Mouse (Mus musculus): ENCODE results near the gene Tnip3. TPM values are rescaled to one million over a fixed set of nuclear protein-coding genes. Genes with fewer than 3 reads are reported as not detected.

Tnip3 gene
- polyA plus RNA-seq, 1 experiment from 2014 or later: 0.08 TPM

- no peak for ATAC-seq (ENCODE audit: low read depth)
- Histone ChIP-seq H3K9me3 (ENCODE audit: control insufficient read depth, low read length) (no peaks in the 10 kb centered on the region), H3K27ac (ENCODE audit: low read depth, low read length) (no peak overlapping the region), H3K4me2 (ENCODE audit: low read depth, low read length) (no peak overlapping the region), H3K27me3 (ENCODE audit: control insufficient read depth, insufficient read depth, low read length) (no peaks in the 10 kb centered on the region), H3K9ac (replicated peaks; ENCODE audit: low read depth, low read length) (no peak overlapping the region), H3K4me1 (ENCODE audit: control insufficient read depth, insufficient read depth, low read length) (no peaks in the 10 kb centered on the region), H3K36me3 (ENCODE audit: control insufficient read depth, insufficient read depth, low read length) (no peaks in the 10 kb centered on the region), H3K4me3 (ENCODE audit: low read depth, low read length) (no peak overlapping the region)
Measured at GRCm38 (mm10) chr6:65621260-65621659, 96.1 kb downstream of the Tnip3 start.

- H3K4me3 ChIP-seq (ENCODE audit: low read depth, low read length): no peak overlapping the region
- H3K9ac ChIP-seq (replicated peaks; ENCODE audit: low read depth, low read length): no peak overlapping the region
- no peaks in the 10 kb centered on the region for H3K36me3 ChIP-seq (ENCODE audit: control insufficient read depth, insufficient read depth, low read length)
- no peak overlapping the region for H3K4me2 ChIP-seq (ENCODE audit: low read depth, low read length)
- no peaks in the 10 kb centered on the region for H3K27me3 ChIP-seq (ENCODE audit: control insufficient read depth, insufficient read depth, low read length)
- no peaks in the 10 kb centered on the region for H3K9me3 ChIP-seq (ENCODE audit: control insufficient read depth, low read length)
- no peak overlapping the region for H3K27ac ChIP-seq (ENCODE audit: low read depth, low read length)
- WGBS: 87% methylated on average over 3 of the region's 3 CpGs
- no peaks in the 10 kb centered on the region for H3K4me1 ChIP-seq (ENCODE audit: control insufficient read depth, insufficient read depth, low read length)
- no peak for ATAC-seq (ENCODE audit: low read depth)
Measured at GRCm38 (mm10) chr6:65623016-65623715, 98.1 kb downstream of the Tnip3 start.

GRCm38 (mm10) chr6:65630578-65630977, 105.5 kb downstream of the Tnip3 start:
- H3K4me1 ChIP-seq (ENCODE audit: control insufficient read depth, insufficient read depth, low read length): no peaks in the 10 kb centered on the region
- no peaks in the 10 kb centered on the region for H3K9me3 ChIP-seq (ENCODE audit: control insufficient read depth, low read length)
- no peak overlapping the region for H3K4me2 ChIP-seq (ENCODE audit: low read depth, low read length)
- H3K9ac ChIP-seq (replicated peaks; ENCODE audit: low read depth, low read length): no peak overlapping the region
- H3K4me3 ChIP-seq (ENCODE audit: low read depth, low read length): no peak overlapping the region
- H3K36me3 ChIP-seq (ENCODE audit: control insufficient read depth, insufficient read depth, low read length): no peaks in the 10 kb centered on the region
- no peak for ATAC-seq (ENCODE audit: low read depth)
- H3K27me3 ChIP-seq (ENCODE audit: control insufficient read depth, insufficient read depth, low read length): no peaks in the 10 kb centered on the region
- 95% methylated on average over 2 of the region's 2 CpGs for WGBS
- no peak overlapping the region for H3K27ac ChIP-seq (ENCODE audit: low read depth, low read length)

GRCm38 (mm10) chr6:65632184-65632583, 107.1 kb downstream of the Tnip3 start:
- H3K27ac ChIP-seq (ENCODE audit: low read depth, low read length): no peak overlapping the region
- H3K36me3 ChIP-seq (ENCODE audit: control insufficient read depth, insufficient read depth, low read length): no peaks in the 10 kb centered on the region
- H3K9me3 ChIP-seq (ENCODE audit: control insufficient read depth, low read length): no peaks in the 10 kb centered on the region
- H3K27me3 ChIP-seq (ENCODE audit: control insufficient read depth, insufficient read depth, low read length): no peaks in the 10 kb centered on the region
- H3K4me3 ChIP-seq (ENCODE audit: low read depth, low read length): no peak overlapping the region
- ATAC-seq (ENCODE audit: low read depth): no peak
- no peak overlapping the region for H3K4me2 ChIP-seq (ENCODE audit: low read depth, low read length)
- 92% methylated on average over 5 of the region's 5 CpGs for WGBS
- H3K4me1 ChIP-seq (ENCODE audit: control insufficient read depth, insufficient read depth, low read length): no peaks in the 10 kb centered on the region
- H3K9ac ChIP-seq (replicated peaks; ENCODE audit: low read depth, low read length): no peak overlapping the region

DNA sequence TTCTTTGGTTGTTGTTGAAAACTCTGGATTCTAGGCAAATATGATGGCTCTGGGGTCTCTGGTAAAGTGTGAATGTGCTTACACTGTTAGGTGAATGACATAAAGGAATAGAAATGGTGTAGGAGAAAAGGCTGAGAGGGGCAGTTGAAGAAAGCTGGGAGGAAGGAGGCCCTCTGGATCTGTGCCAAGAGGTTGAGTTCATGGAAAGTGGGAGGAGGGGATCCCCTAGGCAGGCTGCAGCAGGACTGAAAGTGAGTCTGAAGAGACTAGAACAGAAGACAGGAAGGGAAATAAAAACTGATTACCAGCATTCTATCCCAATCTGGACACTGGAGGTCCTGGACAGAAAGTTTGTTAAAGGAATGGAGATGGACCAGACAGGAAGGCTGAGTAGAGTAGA, 117.3 kb downstream of the Tnip3 start:
- no peaks in the 10 kb centered on the region for H3K27me3 ChIP-seq (ENCODE audit: control insufficient read depth, insufficient read depth, low read length)
- no peak overlapping the region for H3K27ac ChIP-seq (ENCODE audit: low read depth, low read length)
- H3K9me3 ChIP-seq (ENCODE audit: control insufficient read depth, low read length): no peaks in the 10 kb centered on the region
- no peak for ATAC-seq (ENCODE audit: low read depth)
- no peaks in the 10 kb centered on the region for H3K36me3 ChIP-seq (ENCODE audit: control insufficient read depth, insufficient read depth, low read length)
- no peak overlapping the region for H3K9ac ChIP-seq (replicated peaks; ENCODE audit: low read depth, low read length)
- H3K4me3 ChIP-seq (ENCODE audit: low read depth, low read length): no peak overlapping the region
- H3K4me2 ChIP-seq (ENCODE audit: low read depth, low read length): no peak overlapping the region
- H3K4me1 ChIP-seq (ENCODE audit: control insufficient read depth, insufficient read depth, low read length): no peaks in the 10 kb centered on the region

DNA sequence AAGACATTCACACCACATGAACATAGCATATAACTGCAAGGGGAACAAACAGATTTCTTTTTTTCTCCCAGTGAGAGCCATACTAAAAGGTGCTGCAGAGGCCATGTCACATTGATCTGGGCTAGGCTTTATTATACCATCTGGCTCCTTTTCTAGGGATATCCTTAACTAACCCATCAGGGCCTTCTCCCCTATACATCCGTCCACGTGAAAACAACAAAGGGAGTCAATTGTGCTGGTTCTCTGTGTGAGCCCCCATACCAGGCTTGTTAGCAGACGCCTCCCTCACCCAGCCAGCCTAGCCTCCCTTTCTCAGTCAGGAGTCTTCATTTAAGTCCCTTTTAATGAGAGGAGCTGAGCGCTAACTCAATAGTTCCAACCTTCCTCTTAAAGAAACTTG, 119.0 kb downstream of the Tnip3 start:
- Histone ChIP-seq H3K27me3 (ENCODE audit: control insufficient read depth, insufficient read depth, low read length) (no peaks in the 10 kb centered on the region), H3K27ac (ENCODE audit: low read depth, low read length) (no peak overlapping the region), H3K4me1 (ENCODE audit: control insufficient read depth, insufficient read depth, low read length) (no peaks in the 10 kb centered on the region), H3K9me3 (ENCODE audit: control insufficient read depth, low read length) (no peaks in the 10 kb centered on the region), H3K4me2 (ENCODE audit: low read depth, low read length) (no peak overlapping the region), H3K4me3 (ENCODE audit: low read depth, low read length) (no peak overlapping the region), H3K36me3 (ENCODE audit: control insufficient read depth, insufficient read depth, low read length) (no peaks in the 10 kb centered on the region), H3K9ac (replicated peaks; ENCODE audit: low read depth, low read length) (no peak overlapping the region)
- no peak for ATAC-seq (ENCODE audit: low read depth)
- 33% methylated on average over 4 of the region's 4 CpGs for WGBS

DNA sequence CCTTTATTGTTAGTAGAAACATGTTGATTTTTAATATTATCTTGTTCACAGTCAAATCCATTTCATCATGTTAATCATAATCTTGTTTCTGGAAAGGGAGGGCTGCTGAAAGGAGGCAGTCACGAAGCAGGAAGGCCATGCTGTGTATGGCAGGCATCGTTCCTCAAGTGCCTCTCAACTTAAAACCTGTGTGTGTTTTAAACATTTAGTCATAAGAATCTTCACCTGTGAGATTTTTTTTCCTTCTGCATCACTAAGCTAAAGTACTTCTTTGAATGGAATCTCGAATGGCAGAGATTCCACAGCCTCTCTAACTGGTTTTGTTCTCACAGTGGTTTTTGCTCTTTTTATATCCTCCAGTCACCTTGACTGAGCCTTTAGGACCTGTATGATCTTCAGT, 121.3 kb downstream of the Tnip3 start:
- H3K27me3 ChIP-seq (ENCODE audit: control insufficient read depth, insufficient read depth, low read length): no peaks in the 10 kb centered on the region
- WGBS: 83% methylated on average over 3 of the region's 3 CpGs
- H3K36me3 ChIP-seq (ENCODE audit: control insufficient read depth, insufficient read depth, low read length): no peaks in the 10 kb centered on the region

DNA sequence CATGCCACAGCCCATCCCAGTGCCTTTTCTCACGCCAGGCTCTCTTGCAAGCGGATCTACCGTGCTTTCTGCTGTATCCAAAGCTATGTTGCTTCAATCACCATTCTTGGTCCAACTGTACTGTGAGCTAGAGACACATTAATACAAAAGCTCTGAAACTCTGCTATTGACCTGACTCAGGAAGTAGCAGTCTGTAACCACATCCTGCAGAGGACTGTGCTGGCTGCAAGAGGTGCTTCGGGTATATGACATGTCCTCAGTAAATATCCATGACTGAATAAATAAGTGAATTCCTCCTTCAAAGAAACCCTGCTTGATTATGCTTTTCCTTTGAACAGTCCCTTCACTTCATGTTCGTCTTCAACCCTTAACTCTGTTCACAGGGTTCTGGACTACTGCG, 122.6 kb downstream of the Tnip3 start:
- no peak for ATAC-seq (ENCODE audit: low read depth)
- H3K4me2 ChIP-seq (ENCODE audit: low read depth, low read length): no peak overlapping the region
- no peaks in the 10 kb centered on the region for H3K36me3 ChIP-seq (ENCODE audit: control insufficient read depth, insufficient read depth, low read length)
- no peaks in the 10 kb centered on the region for H3K9me3 ChIP-seq (ENCODE audit: control insufficient read depth, low read length)
- no peak overlapping the region for H3K27ac ChIP-seq (ENCODE audit: low read depth, low read length)
- H3K4me1 ChIP-seq (ENCODE audit: control insufficient read depth, insufficient read depth, low read length): no peaks in the 10 kb centered on the region
- WGBS: 92% methylated on average over 6 of the region's 6 CpGs
- H3K27me3 ChIP-seq (ENCODE audit: control insufficient read depth, insufficient read depth, low read length): no peaks in the 10 kb centered on the region
- H3K9ac ChIP-seq (replicated peaks; ENCODE audit: low read depth, low read length): no peak overlapping the region
- no peak overlapping the region for H3K4me3 ChIP-seq (ENCODE audit: low read depth, low read length)

More for the DNA sequence above, 121.3 kb downstream of the Tnip3 start:
- Histone ChIP-seq H3K9me3 (ENCODE audit: control insufficient read depth, low read length) (no peaks in the 10 kb centered on the region), H3K9ac (replicated peaks; ENCODE audit: low read depth, low read length) (no peak overlapping the region), H3K27ac (ENCODE audit: low read depth, low read length) (no peak overlapping the region), H3K4me2 (ENCODE audit: low read depth, low read length) (no peak overlapping the region), H3K4me1 (ENCODE audit: control insufficient read depth, insufficient read depth, low read length) (no peaks in the 10 kb centered on the region), H3K4me3 (ENCODE audit: low read depth, low read length) (no peak overlapping the region)
- ATAC-seq (ENCODE audit: low read depth): no peak

GRCm38 (mm10) chr6:65651376-65651775, 126.3 kb downstream of the Tnip3 start:
- H3K27me3 ChIP-seq (ENCODE audit: control insufficient read depth, insufficient read depth, low read length): no peaks in the 10 kb centered on the region
- no peak overlapping the region for H3K27ac ChIP-seq (ENCODE audit: low read depth, low read length)
- no peak for ATAC-seq (ENCODE audit: low read depth)
- no peaks in the 10 kb centered on the region for H3K9me3 ChIP-seq (ENCODE audit: control insufficient read depth, low read length)
- H3K9ac ChIP-seq (replicated peaks; ENCODE audit: low read depth, low read length): no peak overlapping the region
- H3K4me1 ChIP-seq (ENCODE audit: control insufficient read depth, insufficient read depth, low read length): no peaks in the 10 kb centered on the region
- WGBS: 27% methylated on average over 4 of the region's 4 CpGs
- H3K4me2 ChIP-seq (ENCODE audit: low read depth, low read length): no peak overlapping the region
- H3K36me3 ChIP-seq (ENCODE audit: control insufficient read depth, insufficient read depth, low read length): no peaks in the 10 kb centered on the region
- H3K4me3 ChIP-seq (ENCODE audit: low read depth, low read length): no peak overlapping the region

Data from neural tube, embryonic 14.5 days (tissue).